Mouse (Mus musculus) cerebellum, adult 2 months (tissue): ENCODE measurements around the gene Ly6g6f. TPM values are rescaled to one million over a fixed set of nuclear protein-coding genes. Genes with fewer than 3 reads are reported as not detected.

Experiments
- DNase-seq, 2 experiments: peaks; one replicate each; pipeline ENCODE4 v3.0.0; 2021
- H3K27ac ChIP-seq: fragments of 200-500 bp; 2 replicates; pipeline ENCODE4 v1.5.1; 2012; ENCODE audit warnings: low read length, control low read depth, inconsistent platforms; ENCODE audit not compliant: insufficient read depth
- H3K27me3 ChIP-seq: fragments of 200-500 bp; 2 replicates; pipeline ENCODE4 v1.6.1; 2012; ENCODE audit warnings: inconsistent platforms, mild to moderate bottlenecking, low read length, moderate library complexity; ENCODE audit not compliant: control insufficient read depth, insufficient read depth
- H3K4me1 ChIP-seq: fragments of 200-500 bp; 2 replicates; pipeline ENCODE4 v1.6.1; 2011; ENCODE audit warnings: low read length; ENCODE audit not compliant: control insufficient read depth, insufficient read depth
- H3K4me3 ChIP-seq: fragments of 200-500 bp; replicated peaks from 2 replicates; pipeline ENCODE3; 2011; ENCODE audit warnings: mild to moderate bottlenecking, low read depth, low read length, control low read depth; ENCODE audit not compliant: insufficient read depth
- CTCF ChIP-seq: fragments of 200-500 bp; IDR thresholded peaks from 2 replicates; pipeline ENCODE4 v1.5.1; 2011; ENCODE audit warnings: low read depth, mild to moderate bottlenecking, control low read depth, low read length, moderate library complexity, borderline replicate concordance; ENCODE audit not compliant: insufficient read depth
- POLR2A ChIP-seq: fragments of 200-500 bp; IDR thresholded peaks from 2 replicates; pipeline ENCODE4 v1.6.1; 2011; ENCODE audit warnings: low read length, control low read depth, borderline replicate concordance; ENCODE audit not compliant: insufficient read depth
- WGBS: fragments of 180-500 bp; shearing (Covaris S2); methylation state at CpG from one replicate; pipeline ENCODE4 v1.1.7; 2018; 5-methylcytosine and 5-hydroxymethylcytosine counted together
- polyA plus RNA-seq: library from polyadenylated mRNA; depleted of rRNA; stranded (reverse); fragments of >200 nt; gene quantifications from 2 replicates; pipeline ENCODE4 v1.2.3, GENCODE M21; 2012

Ly6g6f gene
- polyA plus RNA-seq, 1 experiment: 1.1 TPM

- DNase-seq: no peak
- Histone ChIP-seq H3K27me3 (no peaks in the 10 kb centered on the region), H3K4me1 (peaks cover 63% of the 10 kb centered on the region), H3K27ac (no peak overlapping the region), H3K4me3 (no peak overlapping the region)
- 84% methylated on average over 7 of the region's 7 CpGs for WGBS
- TF ChIP-seq POLR2A (no peak), CTCF (no peak)
Observed at GRCm38 (mm10) chr17:35104079-35104478, 18.7 kb upstream of the Ly6g6f start.

GRCm38 (mm10) chr17:35103221-35103690 is 17.8 kb upstream of the Ly6g6f start:
- no peak for DNase-seq
- Histone ChIP-seq H3K27ac (no peak overlapping the region), H3K27me3 (no peaks in the 10 kb centered on the region), H3K4me3 (no peak overlapping the region), H3K4me1 (peaks cover 68% of the 10 kb centered on the region)
- TF ChIP-seq POLR2A (no peak), CTCF (no peak)
- 35% methylated on average over 6 of the region's 6 CpGs for WGBS

DNA sequence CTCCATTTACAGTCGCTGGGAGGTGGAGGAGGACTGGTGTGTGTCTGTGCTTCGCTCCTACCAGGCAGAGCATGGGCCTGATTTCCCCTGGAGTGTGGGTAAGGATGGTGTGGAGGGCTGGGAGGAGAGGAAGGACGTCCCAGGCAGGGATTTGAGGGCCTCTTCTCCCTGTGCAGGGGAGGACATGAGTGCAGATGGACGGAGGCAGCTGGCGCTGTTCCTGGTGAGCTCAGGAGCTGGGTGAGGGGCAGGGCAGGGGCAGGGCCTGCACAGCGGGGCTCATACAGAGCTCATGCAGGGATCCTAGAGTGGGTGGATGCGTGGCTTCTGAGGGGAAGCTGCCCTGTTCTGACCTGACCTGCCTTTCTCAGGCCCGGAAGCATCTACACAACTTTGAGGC is 16.9 kb upstream of the Ly6g6f start:
- peaks cover 71% of the 10 kb centered on the region for H3K4me1 ChIP-seq
- no peak overlapping the region for H3K4me3 ChIP-seq
- no peaks in the 10 kb centered on the region for H3K27me3 ChIP-seq
- peak in 1 of 2 experiments; percentile 55 for DNase-seq
- no peak for TF ChIP-seq CTCF
- no peak for TF ChIP-seq POLR2A
- H3K27ac ChIP-seq: peak overlapping the region; percentile 29
- WGBS: 18% methylated on average over 8 of the region's 8 CpGs

GRCm38 (mm10) chr17:35101161-35101560 is 15.8 kb upstream of the Ly6g6f start:
- WGBS: 30% methylated on average over 11 of the region's 11 CpGs
- TF ChIP-seq CTCF: no peak
- TF ChIP-seq POLR2A: no peak
- DNase-seq: no peak
- H3K27ac ChIP-seq: peak overlapping the region; percentile 29
- no peak overlapping the region for H3K4me3 ChIP-seq
- peaks cover 80% of the 10 kb centered on the region for H3K4me1 ChIP-seq
- H3K27me3 ChIP-seq: no peaks in the 10 kb centered on the region

GRCm38 (mm10) chr17:35100196-35100765 is 14.9 kb upstream of the Ly6g6f start:
- TF ChIP-seq POLR2A: no peak
- no peak for TF ChIP-seq CTCF
- peaks cover 78% of the 10 kb centered on the region for H3K4me1 ChIP-seq
- no peak overlapping the region for H3K27ac ChIP-seq
- 46% methylated on average over 10 of the region's 10 CpGs for WGBS
- no peak for DNase-seq
- no peak overlapping the region for H3K4me3 ChIP-seq
- H3K27me3 ChIP-seq: no peaks in the 10 kb centered on the region

DNA sequence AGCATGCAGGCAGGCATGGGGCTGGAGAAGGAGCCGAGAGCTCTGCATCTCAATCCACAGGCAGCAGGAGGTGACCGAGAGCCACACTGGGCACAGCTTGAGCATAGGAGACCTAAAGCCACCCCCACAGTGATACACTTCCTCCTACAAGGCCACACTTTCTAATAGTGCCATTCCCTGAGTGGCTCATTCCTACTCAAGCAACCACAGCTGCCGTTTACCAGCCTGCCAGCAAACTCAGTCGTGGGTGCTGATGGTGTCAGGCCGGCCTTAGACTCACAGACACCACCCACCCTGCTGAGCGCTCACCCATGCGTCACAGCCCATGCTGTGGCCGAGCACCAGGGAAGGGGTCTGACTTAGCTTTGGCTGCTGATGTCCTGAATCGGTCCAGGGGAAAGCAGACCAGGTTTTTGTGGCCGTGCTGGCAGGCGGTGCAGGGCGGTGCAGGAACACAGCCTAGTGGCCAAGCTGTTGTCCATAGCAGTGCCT is 11.8 kb upstream of the Ly6g6f start:
- WGBS: 13% methylated on average over 12 of the region's 12 CpGs
- peak; percentile 72 to 78 for DNase-seq
- peak overlapping the region; percentile 86 for H3K27ac ChIP-seq
- H3K27me3 ChIP-seq: no peaks in the 10 kb centered on the region
- no peak overlapping the region for H3K4me3 ChIP-seq
- TF ChIP-seq POLR2A: no peak
- TF ChIP-seq CTCF: 0 out of 2 replicates have a peak, but pooled peaks have one; percentile 41
- H3K4me1 ChIP-seq: peaks cover 76% of the 10 kb centered on the region

- no peak for TF ChIP-seq POLR2A
- no peak for TF ChIP-seq CTCF
- no peaks in the 10 kb centered on the region for H3K27me3 ChIP-seq
- 20% methylated on average over 12 of the region's 12 CpGs for WGBS
- peak overlapping the region; percentile 86 for H3K27ac ChIP-seq
- no peak overlapping the region for H3K4me3 ChIP-seq
- H3K4me1 ChIP-seq: peaks cover 76% of the 10 kb centered on the region
- DNase-seq: peak; percentile 59 to 67
Observed at GRCm38 (mm10) chr17:35096597-35096996, 11.2 kb upstream of the Ly6g6f start.
